Mouse (Mus musculus) CH12F3 (cell line): ENCODE data around the gene Mmp19.

Source experiments
- in situ Hi-C: fragments of 300-500 bp; cut with MboI; formaldehyde crosslinking; loops from 2 replicates; pipeline ENCODE4 v1.14.3; 2020; ENCODE audit warnings: low sequenced_read_pairs

The Mmp19 gene

GRCm38 (mm10) chr10:128790398-128791124 lies at the start of gene Mmp19:
Mmp19 (plus strand) TSS chr10:128790910.
- in situ Hi-C loops = no loop called here

GRCm38 (mm10) chr10:128742616-128743015 lies 48.1 kb upstream of the Mmp19 start:
- in situ Hi-C loops = no loop called here

- in situ Hi-C loops = no loop called here
Measured at GRCm38 (mm10) chr10:128743235-128743634, 47.5 kb upstream of the Mmp19 start.

GRCm38 (mm10) chr10:128743791-128744191 lies 46.9 kb upstream of the Mmp19 start:
- in situ Hi-C loops = no loop called here

- in situ Hi-C loops = no loop called here
Measured at GRCm38 (mm10) chr10:128744211-128744610, 46.5 kb upstream of the Mmp19 start.

GRCm38 (mm10) chr10:128744680-128745601 lies 45.8 kb upstream of the Mmp19 start, which contains the start of gene Dgka:
Dgka (minus strand) TSS chr10:128744855.
- in situ Hi-C loops = no loop called here

GRCm38 (mm10) chr10:128745946-128746613 lies 44.6 kb upstream of the Mmp19 start:
- in situ Hi-C loops = no loop called here

- in situ Hi-C loops = no loop called here
Measured at GRCm38 (mm10) chr10:128746972-128747645, 43.6 kb upstream of the Mmp19 start.

- in situ Hi-C loops = no loop called here
Measured at GRCm38 (mm10) chr10:128747646-128748251, 43.0 kb upstream of the Mmp19 start, which contains the start of gene Pym1. Pym1 (plus strand) TSS chr10:128747889.

GRCm38 (mm10) chr10:128748252-128748864 lies 42.4 kb upstream of the Mmp19 start:
- in situ Hi-C loops = no loop called here

GRCm38 (mm10) chr10:128772895-128773294 lies 17.8 kb upstream of the Mmp19 start:
- in situ Hi-C loops = no loop called here

- in situ Hi-C loops = no loop called here
Measured at GRCm38 (mm10) chr10:128773685-128774084, 17.0 kb upstream of the Mmp19 start.

- in situ Hi-C loops = no loop called here
Measured at GRCm38 (mm10) chr10:128778441-128778840, 12.3 kb upstream of the Mmp19 start.

GRCm38 (mm10) chr10:128779011-128779795 lies 11.5 kb upstream of the Mmp19 start:
- in situ Hi-C loops = no loop called here

- in situ Hi-C loops = no loop called here
Measured at GRCm38 (mm10) chr10:128780200-128780599, 10.5 kb upstream of the Mmp19 start.

GRCm38 (mm10) chr10:128792041-128792440 lies 1.3 kb downstream of the Mmp19 start:
- in situ Hi-C loops = no loop called here

GRCm38 (mm10) chr10:128793258-128793657 lies 2.5 kb downstream of the Mmp19 start:
- in situ Hi-C loops = no loop called here

- in situ Hi-C loops = no loop called here
Measured at GRCm38 (mm10) chr10:128794391-128794790, 3.7 kb downstream of the Mmp19 start.

GRCm38 (mm10) chr10:128795581-128795980 lies 4.9 kb downstream of the Mmp19 start:
- in situ Hi-C loops = no loop called here
